Mouse (Mus musculus) T-helper 2 cell (primary cell): ENCODE results near the gene Alox12b.

Experiments
- in situ Hi-C: fragments of 300-600 bp; cut with MboI, MseI; formaldehyde crosslinking; loops from one replicate; pipeline ENCODE4 v1.15.1; 2025; ENCODE audit warnings: high pct_unique_total_duplicates

The Alox12b gene

GRCm38 (mm10) chr11:69122336-69122951 is 34.3 kb upstream of the Alox12b start, which contains the start of gene 9130213A22Rik:
Gene 9130213A22Rik, minus strand, starts transcription at chr11:69122589.
- in situ Hi-C loops, result loop anchor here (5.0 to 25.0 kb wide), 3 partner anchors 60 to 890 kb away; partner anchors contain the start of genes Acadvl, Dlg4, Dvl2 and Gucy2e

DNA sequence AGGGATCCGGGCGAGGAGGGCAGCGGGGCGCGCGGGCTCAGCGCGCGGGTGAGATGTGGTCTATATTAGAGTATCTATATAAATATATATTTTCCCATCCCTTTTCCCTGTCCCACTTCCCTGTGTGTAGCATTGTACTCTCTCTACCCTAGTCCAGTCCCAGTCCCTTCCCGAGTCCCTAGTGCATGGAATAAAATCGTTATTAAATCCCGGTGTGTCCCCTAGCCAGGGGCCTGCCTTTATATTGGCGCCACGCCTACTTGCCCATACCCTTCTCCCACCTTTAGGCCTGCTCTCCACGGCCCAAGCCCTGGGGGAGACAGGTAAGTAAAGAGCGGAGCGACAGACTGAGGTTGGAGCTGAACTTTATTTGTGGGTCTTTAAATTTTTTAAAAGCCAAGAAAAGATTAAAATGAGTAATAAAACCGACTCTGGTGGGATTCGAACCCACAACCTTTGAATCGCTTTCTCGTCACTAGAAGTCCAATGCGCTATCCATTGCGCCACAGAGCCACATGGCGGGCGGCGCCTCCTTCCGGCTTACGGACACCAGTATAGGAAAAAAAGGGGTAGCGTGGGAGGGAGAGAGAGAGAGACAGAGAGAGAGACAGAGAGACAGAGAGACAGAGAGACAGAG is 33.6 kb upstream of the Alox12b start:
- in situ Hi-C loops, result loop anchor here (5.0 to 25.0 kb wide), 3 partner anchors 61 to 889 kb away; partner anchors contain the start of genes Acadvl, Dlg4, Dvl2 and Gucy2e

GRCm38 (mm10) chr11:69123693-69124497 is 32.9 kb upstream of the Alox12b start:
- in situ Hi-C loops, result loop anchor here (5.0 to 25.0 kb wide), 3 partner anchors 62 to 888 kb away; partner anchors contain the start of genes Acadvl, Dlg4, Dvl2 and Gucy2e

GRCm38 (mm10) chr11:69124498-69124847 is 32.3 kb upstream of the Alox12b start:
- in situ Hi-C loops, result loop anchor here (5.0 to 25.0 kb wide), 3 partner anchors 62 to 888 kb away; partner anchors contain the start of genes Acadvl, Dlg4, Dvl2 and Gucy2e

- in situ Hi-C loops, result loop anchor here (10.0 kb wide), 1 partner anchor 110 kb away; the partner anchor contains the start of gene Gucy2e
Measured at GRCm38 (mm10) chr11:69125041-69125851, 31.5 kb upstream of the Alox12b start.

- in situ Hi-C loops, result loop anchor here (10.0 kb wide), 1 partner anchor 109 kb away; the partner anchor contains the start of gene Gucy2e
Measured at GRCm38 (mm10) chr11:69125852-69125918, 31.1 kb upstream of the Alox12b start, which contains the start of gene Aloxe3. Gene Aloxe3, plus strand, starts transcription at chr11:69125896.

DNA sequence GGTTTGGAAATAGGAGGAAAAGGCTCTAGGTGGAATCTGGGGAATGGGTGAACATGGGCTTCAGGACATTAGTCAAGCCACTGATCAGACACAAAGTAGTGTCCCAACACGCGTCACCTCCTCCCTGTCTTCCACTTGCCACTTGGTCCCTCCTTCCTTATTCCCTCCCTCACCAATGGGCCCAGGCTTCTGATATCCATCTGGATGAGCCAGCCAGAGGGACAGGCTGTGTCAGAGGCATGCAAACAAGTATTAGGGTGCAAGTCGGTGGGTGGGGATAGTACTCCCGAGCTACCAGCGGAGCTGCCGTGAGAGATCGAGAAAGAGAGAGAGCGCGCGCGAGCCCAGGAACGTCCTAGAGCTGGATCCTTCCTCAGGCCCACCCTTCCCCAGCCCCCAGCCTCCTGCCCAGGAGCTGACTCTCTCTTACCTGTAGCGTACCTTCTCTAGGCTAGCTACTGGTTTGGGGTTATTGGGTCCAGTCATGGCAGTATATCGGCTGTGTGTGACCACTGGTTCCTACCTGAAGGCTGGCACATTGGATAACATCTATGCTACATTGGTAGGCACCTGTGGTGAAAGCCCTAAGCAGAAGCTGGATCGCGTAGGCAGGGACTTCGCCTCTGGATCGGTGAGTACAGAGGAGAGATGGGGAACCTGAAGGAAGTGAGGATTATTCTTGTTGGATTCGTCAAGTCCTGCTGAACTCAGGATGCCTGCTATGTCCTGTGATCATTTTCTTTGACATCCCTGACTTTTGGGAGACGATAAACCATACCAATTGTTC is 30.7 kb upstream of the Alox12b start:
- in situ Hi-C loops, result loop anchor here (10.0 kb wide), 1 partner anchor 109 kb away; the partner anchor contains the start of gene Gucy2e

- in situ Hi-C loops, result loop anchor here (10.0 kb wide), 1 partner anchor 108 kb away; the partner anchor contains the start of gene Gucy2e
Measured at GRCm38 (mm10) chr11:69126706-69127095, 30.1 kb upstream of the Alox12b start.

DNA sequence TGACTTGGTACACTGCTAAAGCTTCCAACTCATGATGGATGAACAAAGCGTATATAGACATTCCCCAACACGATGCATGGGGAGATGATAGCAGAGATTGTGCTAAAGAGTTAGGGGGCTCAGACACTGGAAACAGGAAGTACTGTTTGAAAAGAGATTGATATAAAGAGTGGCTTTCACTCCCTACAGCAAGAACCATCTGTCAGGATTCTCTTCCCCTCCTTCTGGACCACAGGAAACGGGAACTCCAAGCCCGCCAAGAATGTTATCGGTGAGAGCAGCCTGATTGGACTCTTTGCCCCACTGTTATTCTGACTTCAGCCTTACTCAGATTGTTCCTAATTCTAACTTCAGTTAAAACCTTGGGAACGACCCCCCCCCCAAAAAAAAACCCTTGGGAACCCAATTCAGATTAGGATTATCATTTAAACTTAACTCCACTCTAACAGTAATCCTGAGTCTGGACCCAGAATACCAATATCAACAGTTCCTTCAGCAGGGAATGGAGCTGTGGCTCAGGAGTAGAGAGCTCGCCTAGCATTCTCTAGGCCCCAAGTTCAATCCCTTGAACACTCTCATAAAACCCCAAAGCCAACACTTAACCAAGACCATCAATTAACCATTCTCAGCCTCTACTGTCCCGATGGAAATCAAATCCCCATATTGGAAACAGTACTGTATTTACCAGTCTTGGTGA is 28.2 kb upstream of the Alox12b start:
- in situ Hi-C loops, result loop anchor here (10.0 kb wide), 1 partner anchor 106 kb away; the partner anchor contains the start of gene Gucy2e

DNA sequence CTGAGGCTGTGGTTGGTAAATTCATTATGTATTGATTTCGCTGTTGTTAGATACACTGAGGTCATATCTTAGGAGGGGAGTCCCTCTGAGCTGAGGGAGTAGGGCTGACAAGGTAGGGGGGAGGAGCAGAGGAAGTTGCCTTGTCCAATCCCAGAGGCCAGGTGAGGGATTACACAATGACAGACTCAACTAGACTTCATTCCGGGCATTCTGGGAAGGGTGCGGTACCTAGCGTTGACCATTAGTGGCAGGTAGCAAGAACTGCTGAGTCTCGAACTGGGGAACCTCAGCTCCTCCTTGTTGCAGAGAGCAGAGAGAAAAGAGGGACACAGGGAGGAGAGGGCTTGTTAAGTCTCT is 23.2 kb upstream of the Alox12b start:
- in situ Hi-C loops, result no loop called here

DNA sequence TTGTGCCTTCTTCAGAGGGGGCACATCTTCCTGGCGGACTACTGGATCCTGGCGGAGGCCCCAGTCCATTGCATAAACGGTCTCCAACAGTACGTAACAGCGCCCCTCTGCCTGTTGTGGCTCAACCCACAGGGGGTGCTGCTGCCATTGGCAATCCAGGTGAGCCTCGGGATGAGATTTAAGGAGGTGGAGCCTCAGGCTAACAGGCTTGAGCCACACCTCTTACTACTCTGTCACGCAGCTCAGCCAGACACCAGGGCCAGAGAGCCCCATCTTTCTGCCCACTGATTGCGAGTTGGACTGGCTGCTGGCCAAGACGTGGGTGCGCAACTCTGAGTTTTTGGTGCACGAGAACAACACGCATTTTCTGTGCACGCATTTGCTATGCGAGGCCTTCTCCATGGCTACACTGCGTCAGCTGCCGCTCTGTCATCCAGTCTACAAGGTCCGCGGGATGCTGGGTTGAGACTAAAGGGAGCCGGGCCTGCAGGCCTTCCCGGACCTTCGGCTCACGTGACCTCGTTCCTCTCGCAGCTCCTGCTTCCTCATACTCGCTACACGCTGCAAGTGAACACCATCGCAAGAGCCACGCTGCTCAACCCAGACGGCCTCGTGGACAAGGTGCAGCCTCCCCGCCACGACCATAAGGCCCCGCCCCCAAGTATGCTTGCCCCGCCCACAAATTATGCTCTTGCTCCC is 22.7 kb upstream of the Alox12b start:
- in situ Hi-C loops, result no loop called here

DNA sequence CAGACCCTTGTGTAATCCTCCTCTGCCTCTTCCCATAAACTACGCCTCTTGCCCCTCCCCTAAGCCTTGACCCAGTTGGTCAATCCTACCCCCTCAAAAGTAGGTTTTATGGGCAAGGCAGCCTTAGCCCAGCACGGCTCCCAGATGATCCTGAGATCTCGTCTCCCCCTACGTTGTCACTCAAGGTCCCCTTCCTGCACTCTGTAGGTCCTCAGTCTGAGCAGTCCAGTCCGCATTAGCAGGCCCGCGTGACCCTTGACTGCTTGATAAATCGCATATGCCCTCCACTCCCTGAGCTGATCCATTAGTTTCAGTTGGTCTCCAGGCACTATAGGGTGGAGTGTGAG is 22.2 kb upstream of the Alox12b start:
- in situ Hi-C loops, result no loop called here

GRCm38 (mm10) chr11:69135361-69135760 is 21.4 kb upstream of the Alox12b start:
- in situ Hi-C loops, result no loop called here

DNA sequence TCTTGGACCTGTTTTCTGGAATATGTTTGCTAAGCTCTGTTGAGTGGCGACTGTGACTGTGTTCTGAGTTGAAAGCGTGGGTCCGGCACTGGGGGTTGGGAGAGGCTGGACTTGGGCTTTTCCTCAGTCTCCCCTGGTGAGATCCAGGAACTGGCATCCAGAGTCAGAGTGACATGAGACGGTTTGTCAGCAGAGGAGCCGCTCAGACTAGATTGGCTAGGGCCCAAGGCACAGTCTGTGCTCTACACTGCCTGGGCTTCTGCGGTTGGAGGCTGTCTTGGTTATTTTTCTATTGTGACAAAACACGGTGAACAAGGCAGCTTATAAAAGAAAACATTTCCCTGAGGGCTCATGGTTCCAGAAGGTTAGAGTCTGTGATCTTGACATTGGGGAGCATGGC is 9.2 kb upstream of the Alox12b start:
- in situ Hi-C loops, result no loop called here

- in situ Hi-C loops, result no loop called here
Measured at GRCm38 (mm10) chr11:69148451-69148960, 8.3 kb upstream of the Alox12b start.

- in situ Hi-C loops, result no loop called here
Measured at GRCm38 (mm10) chr11:69149728-69150127, 7.1 kb upstream of the Alox12b start.

DNA sequence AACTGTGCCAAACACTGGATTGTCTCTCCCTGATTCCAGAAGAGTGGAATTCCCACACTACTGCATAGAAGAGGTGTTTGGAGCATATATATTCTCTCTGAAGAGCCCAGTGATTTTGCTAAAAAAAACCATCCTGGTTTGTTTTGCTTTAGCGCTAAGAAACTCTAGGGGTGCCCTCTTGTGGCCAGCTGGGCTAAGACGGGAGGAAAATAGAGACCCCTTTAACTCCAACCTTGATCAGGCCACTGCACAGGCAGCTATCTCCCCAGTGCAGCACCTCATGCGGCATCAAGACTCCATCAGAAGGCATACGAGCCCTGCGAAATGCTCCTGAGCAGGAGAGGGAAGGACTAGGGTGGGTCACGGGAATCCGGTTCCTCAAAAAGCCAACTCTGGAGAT is 6.3 kb upstream of the Alox12b start:
- in situ Hi-C loops, result no loop called here

GRCm38 (mm10) chr11:69151004-69151403 is 5.8 kb upstream of the Alox12b start:
- in situ Hi-C loops, result no loop called here

DNA sequence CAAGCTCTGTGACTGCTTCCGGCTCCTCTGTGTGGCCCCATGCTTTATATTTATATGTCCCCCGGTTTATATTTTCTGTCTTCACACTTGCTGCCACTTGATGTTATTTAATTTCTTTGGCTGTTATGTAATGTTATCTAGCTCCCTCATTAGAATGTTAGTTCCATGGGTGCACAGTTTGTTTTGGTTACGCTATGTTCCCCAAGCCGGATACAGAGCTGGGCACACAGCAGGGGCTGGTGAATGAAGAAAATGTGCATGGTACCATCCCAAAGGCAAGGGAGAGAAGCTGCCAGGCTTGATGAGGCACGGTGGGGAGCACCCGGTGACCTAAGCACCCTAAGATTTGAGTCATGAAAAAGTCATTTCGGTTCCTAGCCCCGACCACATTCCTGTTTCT is 3.0 kb upstream of the Alox12b start:
- in situ Hi-C loops, result no loop called here

- in situ Hi-C loops, result no loop called here
Measured at GRCm38 (mm10) chr11:69155351-69155750, 1.4 kb upstream of the Alox12b start.
